Mouse (Mus musculus): Measurements from ENCODE around the gene Lcn12. TPM values are rescaled to one million over a fixed set of nuclear protein-coding genes. Genes with fewer than 3 reads are reported as not detected.

Gene Lcn12
- polyA plus RNA-seq (2012; rRNA removed), result 5.7 TPM in 1 of 2 replicates, not detected in the other

DNA sequence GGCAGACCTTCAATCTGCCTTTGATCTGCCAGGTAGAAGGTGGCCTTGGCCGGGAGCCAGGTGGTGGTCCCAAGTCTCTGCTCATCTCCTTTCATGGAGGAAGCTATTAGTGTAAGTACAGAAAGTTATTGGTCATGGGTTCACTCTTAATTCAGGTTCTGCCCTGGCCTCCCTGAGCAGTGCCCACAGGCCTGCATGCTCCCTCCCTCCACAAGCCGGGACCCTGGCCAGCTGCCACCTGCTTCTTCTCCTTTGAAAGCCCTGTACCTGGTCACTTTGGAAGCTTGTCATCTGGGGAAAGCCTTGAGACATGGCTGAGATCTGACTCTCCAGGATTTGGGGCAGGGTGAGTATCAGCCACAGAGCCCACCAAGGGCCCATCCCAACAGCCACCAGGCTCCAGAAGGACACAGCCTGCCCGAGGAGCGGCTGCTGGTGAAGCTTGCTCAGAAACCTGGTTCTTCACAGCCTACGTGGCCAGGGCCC lies at the start of gene Lcn12:
Gene Lcn12 (minus strand): TSS at position 436 of the 486 bp plus-strand sequence.
- Histone ChIP-seq H3K36me3 (ENCODE audit: control insufficient read depth, insufficient read depth, low read length) (no peaks in the 10 kb centered on the region), H3K4me3 (ENCODE audit: control insufficient read depth, low read depth, low read length) (no peak within 1 kb of the TSS), H3K27me3 (ENCODE audit: control insufficient read depth, insufficient read depth, low read length) (no peaks in the 10 kb centered on the region), H3K27ac (ENCODE audit: control insufficient read depth, insufficient read depth, low read depth, low read length) (no peak within 1 kb of the TSS), H3K4me1 (ENCODE audit: control insufficient read depth, insufficient read depth, low read length) (no peaks in the 10 kb centered on the region)
- TF ChIP-seq CTCF (IDR thresholded peaks at IDR 0.05; ENCODE audit: control insufficient read depth, insufficient read depth, insufficient replicate concordance, low read depth, low read length), result no peak
- TF ChIP-seq POLR2A (IDR thresholded peaks at IDR 0.05; ENCODE audit: control insufficient read depth, low read depth, low read length), result no peak

GRCm38 (mm10) chr2:25541644-25542367 lies 48.1 kb upstream of the Lcn12 start:
- TF ChIP-seq POLR2A (IDR thresholded peaks at IDR 0.05; ENCODE audit: control insufficient read depth, low read depth, low read length) (no peak), CTCF (IDR thresholded peaks at IDR 0.05; ENCODE audit: control insufficient read depth, insufficient read depth, insufficient replicate concordance, low read depth, low read length) (no peak)
- H3K4me3 ChIP-seq (ENCODE audit: control insufficient read depth, low read depth, low read length), result no peak overlapping the region
- no peaks in the 10 kb centered on the region for H3K27me3 ChIP-seq (ENCODE audit: control insufficient read depth, insufficient read depth, low read length)
- peaks cover 4% of the 10 kb centered on the region for H3K4me1 ChIP-seq (ENCODE audit: control insufficient read depth, insufficient read depth, low read length)
- no peak overlapping the region for H3K27ac ChIP-seq (ENCODE audit: control insufficient read depth, insufficient read depth, low read depth, low read length)
- H3K36me3 ChIP-seq (ENCODE audit: control insufficient read depth, insufficient read depth, low read length), result peaks cover 1% of the 10 kb centered on the region; the same call in 1 of the 2 replicates

DNA sequence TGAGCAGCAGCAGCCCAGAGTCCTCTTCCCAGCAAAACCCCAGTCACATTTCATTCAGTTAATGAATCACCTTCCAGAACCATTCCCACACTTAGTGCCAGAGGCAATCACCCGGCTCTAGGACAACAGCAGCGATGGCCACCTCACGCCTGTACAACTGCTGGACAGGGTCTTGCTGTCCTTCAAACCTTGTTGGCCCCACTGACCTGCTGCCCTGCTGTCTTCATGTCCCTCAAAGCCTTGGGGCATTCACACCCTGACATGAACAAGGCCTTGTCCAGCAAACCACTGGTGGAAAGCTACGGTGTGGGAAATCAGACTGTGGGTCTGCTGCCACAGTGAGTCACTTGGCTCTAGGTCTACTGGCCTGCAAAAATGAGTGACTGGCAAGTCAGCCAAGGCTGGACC lies 46.8 kb upstream of the Lcn12 start:
- no peak for TF ChIP-seq CTCF (IDR thresholded peaks at IDR 0.05; ENCODE audit: control insufficient read depth, insufficient read depth, insufficient replicate concordance, low read depth, low read length)
- TF ChIP-seq POLR2A (IDR thresholded peaks at IDR 0.05; ENCODE audit: control insufficient read depth, low read depth, low read length), result no peak
- H3K4me1 ChIP-seq (ENCODE audit: control insufficient read depth, insufficient read depth, low read length), result peaks cover 4% of the 10 kb centered on the region
- no peak overlapping the region for H3K27ac ChIP-seq (ENCODE audit: control insufficient read depth, insufficient read depth, low read depth, low read length)
- no peaks in the 10 kb centered on the region for H3K27me3 ChIP-seq (ENCODE audit: control insufficient read depth, insufficient read depth, low read length)
- peaks cover 1% of the 10 kb centered on the region; the same call in 1 of the 2 replicates for H3K36me3 ChIP-seq (ENCODE audit: control insufficient read depth, insufficient read depth, low read length)
- H3K4me3 ChIP-seq (ENCODE audit: control insufficient read depth, low read depth, low read length), result no peak overlapping the region

DNA sequence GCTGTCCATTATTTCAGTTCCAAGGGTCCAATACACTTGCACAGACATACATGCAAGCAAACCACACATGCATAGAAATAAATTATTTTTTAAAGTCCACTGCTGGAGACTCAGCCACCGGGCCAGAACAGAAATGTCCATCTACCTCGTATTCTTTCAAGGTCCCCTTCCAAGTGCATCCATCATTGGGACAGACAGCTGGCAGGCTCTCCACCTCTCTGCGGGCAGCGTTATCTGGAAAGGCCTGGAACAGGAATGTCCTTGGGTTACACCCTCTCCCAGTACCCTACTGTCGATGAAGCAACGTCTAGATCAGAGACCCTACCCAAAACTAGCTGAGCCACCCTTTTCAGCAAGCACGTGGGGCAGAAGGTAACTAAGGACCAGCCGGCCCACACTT lies 42.8 kb upstream of the Lcn12 start:
- no peak overlapping the region for H3K27ac ChIP-seq (ENCODE audit: control insufficient read depth, insufficient read depth, low read depth, low read length)
- H3K4me1 ChIP-seq (ENCODE audit: control insufficient read depth, insufficient read depth, low read length), result no peaks in the 10 kb centered on the region
- H3K4me3 ChIP-seq (ENCODE audit: control insufficient read depth, low read depth, low read length), result no peak overlapping the region
- peaks cover 4% of the 10 kb centered on the region; the same call in 1 of the 2 replicates for H3K36me3 ChIP-seq (ENCODE audit: control insufficient read depth, insufficient read depth, low read length)
- no peaks in the 10 kb centered on the region for H3K27me3 ChIP-seq (ENCODE audit: control insufficient read depth, insufficient read depth, low read length)
- no peak for TF ChIP-seq POLR2A (IDR thresholded peaks at IDR 0.05; ENCODE audit: control insufficient read depth, low read depth, low read length)
- TF ChIP-seq CTCF (IDR thresholded peaks at IDR 0.05; ENCODE audit: control insufficient read depth, insufficient read depth, insufficient replicate concordance, low read depth, low read length), result no peak

DNA sequence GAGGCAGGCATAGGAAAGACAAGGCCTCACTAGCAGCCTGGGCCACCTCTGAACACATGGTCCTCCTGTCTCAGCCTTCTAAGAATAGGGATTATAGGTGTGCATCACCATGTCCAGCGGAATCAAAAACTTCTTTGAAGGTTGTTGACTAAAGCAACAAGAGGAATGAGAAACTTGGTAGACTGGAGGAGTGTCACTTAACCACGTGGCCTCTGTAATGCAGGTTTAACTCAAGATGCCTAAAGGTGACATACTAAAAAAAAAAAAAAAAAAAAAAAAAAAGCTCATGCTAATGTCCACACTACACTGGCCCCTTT lies 41.1 kb upstream of the Lcn12 start:
- Histone ChIP-seq H3K4me1 (ENCODE audit: control insufficient read depth, insufficient read depth, low read length) (no peaks in the 10 kb centered on the region), H3K27ac (ENCODE audit: control insufficient read depth, insufficient read depth, low read depth, low read length) (peak overlapping the region; percentile 30; the same call in 1 of the 2 replicates), H3K27me3 (ENCODE audit: control insufficient read depth, insufficient read depth, low read length) (no peaks in the 10 kb centered on the region), H3K36me3 (ENCODE audit: control insufficient read depth, insufficient read depth, low read length) (peaks cover 4% of the 10 kb centered on the region), H3K4me3 (ENCODE audit: control insufficient read depth, low read depth, low read length) (no peak overlapping the region)
- TF ChIP-seq POLR2A (IDR thresholded peaks at IDR 0.05; ENCODE audit: control insufficient read depth, low read depth, low read length), result no peak
- TF ChIP-seq CTCF (IDR thresholded peaks at IDR 0.05; ENCODE audit: control insufficient read depth, insufficient read depth, insufficient replicate concordance, low read depth, low read length), result no peak

DNA sequence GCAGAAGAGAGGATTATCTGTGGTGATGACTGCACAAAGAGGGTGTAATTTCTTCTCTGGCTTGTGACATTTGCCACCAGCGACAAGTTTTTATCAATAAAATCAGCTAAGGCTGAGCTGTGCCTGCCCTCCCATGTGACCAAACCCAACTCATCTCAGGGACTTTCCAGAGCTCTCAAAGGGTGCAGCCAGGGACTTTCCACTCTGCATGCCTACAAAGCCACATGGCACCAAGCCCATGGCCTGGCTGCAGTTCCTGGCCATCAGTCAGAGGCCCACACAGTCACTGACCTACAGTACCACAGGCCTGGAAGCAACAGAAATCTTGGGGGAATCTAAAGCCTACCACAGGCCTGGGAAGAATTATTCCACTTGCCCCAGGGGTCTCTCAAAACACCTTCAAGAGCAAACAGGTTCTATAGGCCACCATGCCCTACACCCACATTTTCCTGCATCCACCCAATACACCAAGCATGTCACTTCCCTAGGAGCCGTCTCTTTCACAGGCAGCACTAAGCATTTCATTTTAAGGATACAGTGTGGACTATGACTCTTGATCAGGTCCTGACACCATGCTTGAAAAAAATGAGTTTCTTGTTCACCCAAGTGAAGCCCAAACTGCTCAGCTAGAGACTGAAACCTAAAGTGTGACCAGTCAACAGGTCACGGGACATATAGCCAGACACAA lies 40.6 kb upstream of the Lcn12 start:
- peaks cover 4% of the 10 kb centered on the region for H3K36me3 ChIP-seq (ENCODE audit: control insufficient read depth, insufficient read depth, low read length)
- H3K27ac ChIP-seq (ENCODE audit: control insufficient read depth, insufficient read depth, low read depth, low read length), result peak overlapping the region; percentile 30; the same call in 1 of the 2 replicates
- H3K27me3 ChIP-seq (ENCODE audit: control insufficient read depth, insufficient read depth, low read length), result no peaks in the 10 kb centered on the region
- no peaks in the 10 kb centered on the region for H3K4me1 ChIP-seq (ENCODE audit: control insufficient read depth, insufficient read depth, low read length)
- TF ChIP-seq CTCF (IDR thresholded peaks at IDR 0.05; ENCODE audit: control insufficient read depth, insufficient read depth, insufficient replicate concordance, low read depth, low read length) (no peak), POLR2A (IDR thresholded peaks at IDR 0.05; ENCODE audit: control insufficient read depth, low read depth, low read length) (no peak)
- H3K4me3 ChIP-seq (ENCODE audit: control insufficient read depth, low read depth, low read length), result no peak overlapping the region

- TF ChIP-seq CTCF (IDR thresholded peaks at IDR 0.05; ENCODE audit: control insufficient read depth, insufficient read depth, insufficient replicate concordance, low read depth, low read length) (no peak), POLR2A (IDR thresholded peaks at IDR 0.05; ENCODE audit: control insufficient read depth, low read depth, low read length) (no peak)
- Histone ChIP-seq H3K27ac (ENCODE audit: control insufficient read depth, insufficient read depth, low read depth, low read length) (no peak overlapping the region), H3K36me3 (ENCODE audit: control insufficient read depth, insufficient read depth, low read length) (peaks cover 4% of the 10 kb centered on the region), H3K27me3 (ENCODE audit: control insufficient read depth, insufficient read depth, low read length) (no peaks in the 10 kb centered on the region), H3K4me3 (ENCODE audit: control insufficient read depth, low read depth, low read length) (no peak overlapping the region), H3K4me1 (ENCODE audit: control insufficient read depth, insufficient read depth, low read length) (no peaks in the 10 kb centered on the region)
These were observed 40.0 kb upstream of the Lcn12 start for GRCm38 (mm10) chr2:25533707-25534106.

Measured in testis, adult 2 months (tissue).